Mouse (Mus musculus): Measurements from ENCODE around the gene Ddx54. TPM values are rescaled to one million over a fixed set of nuclear protein-coding genes. Genes with fewer than 3 reads are reported as not detected.
A peak's percentile ranks its signal among the peaks of the same experiment; 100 is the strongest.

Gene Ddx54
- total RNA-seq, 2 experiments from 2014 or later = 40.7 to 42.5 TPM

GRCm38 (mm10) chr5:120607335-120607734, 5.2 kb upstream of the Ddx54 start:
- DNase-seq (ENCODE audit: extremely low spot score in 1 of 2, low spot score in 1 of 2) = no peak

GRCm38 (mm10) chr5:120609246-120609775, 3.2 kb upstream of the Ddx54 start:
- DNase-seq (ENCODE audit: extremely low spot score in 1 of 2, low spot score in 1 of 2) = no peak

GRCm38 (mm10) chr5:120610906-120611305, 1.6 kb upstream of the Ddx54 start:
- DNase-seq (ENCODE audit: extremely low spot score in 1 of 2, low spot score in 1 of 2) = no peak

- no peak for DNase-seq (ENCODE audit: extremely low spot score in 1 of 2, low spot score in 1 of 2)
Observed at GRCm38 (mm10) chr5:120611416-120611815, 1.1 kb upstream of the Ddx54 start.

GRCm38 (mm10) chr5:120612822-120613604, 474 bp downstream of the Ddx54 start:
- DNase-seq (ENCODE audit: extremely low spot score in 1 of 2, low spot score in 1 of 2) = peak; percentile 96 to 99

GRCm38 (mm10) chr5:120615903-120616302, 3.4 kb downstream of the Ddx54 start:
- DNase-seq (ENCODE audit: extremely low spot score in 1 of 2, low spot score in 1 of 2) = no peak

- DNase-seq (ENCODE audit: extremely low spot score in 1 of 2, low spot score in 1 of 2) = no peak
Observed at GRCm38 (mm10) chr5:120618778-120619177, 6.2 kb downstream of the Ddx54 start.

GRCm38 (mm10) chr5:120619201-120619600, 6.7 kb downstream of the Ddx54 start:
- DNase-seq (ENCODE audit: extremely low spot score in 1 of 2, low spot score in 1 of 2) = peak; percentile 68 to 89

- peak; percentile 88 to 96 for DNase-seq (ENCODE audit: extremely low spot score in 1 of 2, low spot score in 1 of 2)
Observed at GRCm38 (mm10) chr5:120620375-120621077, 8.0 kb downstream of the Ddx54 start.

- no peak for DNase-seq (ENCODE audit: extremely low spot score in 1 of 2, low spot score in 1 of 2)
Observed at GRCm38 (mm10) chr5:120621078-120621765, 8.7 kb downstream of the Ddx54 start.

- no peak for DNase-seq (ENCODE audit: extremely low spot score in 1 of 2, low spot score in 1 of 2)
Observed at GRCm38 (mm10) chr5:120621846-120622197, 9.3 kb downstream of the Ddx54 start.

GRCm38 (mm10) chr5:120622198-120622851, 9.8 kb downstream of the Ddx54 start:
- DNase-seq (ENCODE audit: extremely low spot score in 1 of 2, low spot score in 1 of 2) = no peak

GRCm38 (mm10) chr5:120624427-120624826, 11.9 kb downstream of the Ddx54 start:
- DNase-seq (ENCODE audit: extremely low spot score in 1 of 2, low spot score in 1 of 2) = no peak

GRCm38 (mm10) chr5:120626399-120626798, 13.9 kb downstream of the Ddx54 start:
- DNase-seq (ENCODE audit: extremely low spot score in 1 of 2, low spot score in 1 of 2) = no peak

GRCm38 (mm10) chr5:120627515-120628300, 15.2 kb downstream of the Ddx54 start:
- DNase-seq (ENCODE audit: extremely low spot score in 1 of 2, low spot score in 1 of 2) = no peak

- no peak for DNase-seq (ENCODE audit: extremely low spot score in 1 of 2, low spot score in 1 of 2)
Observed at GRCm38 (mm10) chr5:120628624-120629023, 16.1 kb downstream of the Ddx54 start.

GRCm38 (mm10) chr5:120631128-120631527, 18.6 kb downstream of the Ddx54 start:
- no peak for DNase-seq (ENCODE audit: extremely low spot score in 1 of 2, low spot score in 1 of 2)

GRCm38 (mm10) chr5:120631892-120632291, 19.4 kb downstream of the Ddx54 start:
- DNase-seq (ENCODE audit: extremely low spot score in 1 of 2, low spot score in 1 of 2) = no peak

- DNase-seq (ENCODE audit: extremely low spot score in 1 of 2, low spot score in 1 of 2) = no peak
Observed at GRCm38 (mm10) chr5:120634131-120634530, 21.6 kb downstream of the Ddx54 start, which contains the start of gene Cfap73. Gene Cfap73 (minus strand): TSS chr5:120634235.

- DNase-seq (ENCODE audit: extremely low spot score in 1 of 2, low spot score in 1 of 2) = no peak
Observed at GRCm38 (mm10) chr5:120634860-120635259, 22.3 kb downstream of the Ddx54 start.
